Mouse (Mus musculus) kidney, adult 2 months (tissue): ENCODE data around the gene Gm45713.

Source experiments
- CTCF ChIP-seq: fragments of 200-500 bp; conservative IDR thresholded peaks from 2 replicates; pipeline ENCODE4 v1.5.1; 2011; ENCODE audit warnings: low read depth, mild to moderate bottlenecking, control low read depth, low read length, moderate library complexity, mixed read lengths; ENCODE audit not compliant: insufficient read depth, insufficient read length
- POLR2A ChIP-seq: fragments of 200-500 bp; IDR thresholded peaks from one replicate; pipeline ENCODE4 v1.6.1; 2011; ENCODE audit warnings: low read depth, low read length, control low read depth

GRCm38 (mm10) chr7:45090251-45090977 is 45.6 kb downstream of the Gm45713 start:
- TF ChIP-seq POLR2A (no peak), CTCF (no peak)
